Mouse (Mus musculus): Measurements from ENCODE around the gene Olfr48. TPM values are rescaled to one million over a fixed set of nuclear protein-coding genes. Genes with fewer than 3 reads are reported as not detected.

Gene Olfr48
- not detected in 2 replicates for polyA plus RNA-seq (2011; ENCODE audit: insufficient read depth, insufficient read length, low read depth, missing spikeins)

DNA sequence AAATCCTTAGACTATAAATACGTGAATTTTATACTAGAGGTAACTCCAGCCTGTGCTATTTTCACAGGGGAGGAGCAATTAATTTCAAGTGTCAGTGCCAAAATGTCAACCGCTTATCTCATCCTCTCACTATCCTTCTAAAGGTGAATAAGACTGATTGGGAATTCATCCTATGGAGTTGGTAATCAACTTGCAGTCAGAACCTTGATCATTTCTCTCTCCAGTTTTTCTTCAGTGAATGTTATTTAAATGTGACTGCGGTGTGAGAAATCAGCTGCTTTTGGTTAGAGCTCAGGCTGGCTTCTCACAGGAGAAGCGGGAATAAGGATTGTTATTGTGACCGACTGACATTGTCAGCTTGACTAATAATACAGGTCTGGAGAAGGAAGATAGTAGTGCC, at the start of gene Olfr48:
Gene Olfr48 (minus strand): TSS at position 101 of the 400 bp plus-strand sequence.
- no peak within 1 kb of the TSS for H3K27ac ChIP-seq (ENCODE audit: insufficient read depth, low read length)
- no peaks in the 10 kb centered on the region for H3K27me3 ChIP-seq (ENCODE audit: control insufficient read depth, insufficient read depth, low read length, poor library complexity, severe bottlenecking)
- H3K4me1 ChIP-seq (ENCODE audit: control insufficient read depth, insufficient read depth, low read length) = no peaks in the 10 kb centered on the region
- no peak for TF ChIP-seq CTCF (IDR thresholded peaks at IDR 0.05; ENCODE audit: low read depth, low read length)
- no peak for TF ChIP-seq EP300 (IDR thresholded peaks at IDR 0.05; ENCODE audit: insufficient read depth, low read depth, low read length)
- TF ChIP-seq POLR2A (IDR thresholded peaks at IDR 0.05; ENCODE audit: insufficient read depth, low read length) = no peak
- no peaks in the 10 kb centered on the region for H3K9me3 ChIP-seq (replicated peaks; ENCODE audit: control insufficient read depth, insufficient read depth, low read length, poor library complexity, severe bottlenecking)
- H3K36me3 ChIP-seq (ENCODE audit: control insufficient read depth, insufficient read depth, low read length, poor library complexity, severe bottlenecking) = no peaks in the 10 kb centered on the region
- H3K9ac ChIP-seq (ENCODE audit: low read depth, poor library complexity, severe bottlenecking) = no peak within 1 kb of the TSS
- no peak within 1 kb of the TSS for H3K4me3 ChIP-seq (ENCODE audit: low read depth, low read length)

DNA sequence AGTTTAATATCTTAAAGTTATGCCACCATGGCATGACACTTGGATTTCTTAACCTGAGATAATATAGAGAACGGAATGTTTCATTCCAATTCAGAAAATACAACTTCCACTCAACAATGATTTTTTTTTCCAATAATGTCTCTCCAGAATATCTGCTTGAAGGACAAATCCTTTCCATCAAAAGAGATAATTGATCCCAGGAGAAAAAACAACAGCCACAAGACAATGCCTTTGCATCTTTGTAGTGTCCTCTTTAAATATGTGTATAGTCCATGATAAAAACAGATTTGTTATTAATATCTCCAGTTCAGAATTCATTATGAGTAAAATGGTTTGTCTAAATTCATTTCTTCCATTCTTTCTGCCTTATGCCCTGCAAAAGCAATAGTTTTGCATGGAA, 30.1 kb upstream of the Olfr48 start, which contains the start of gene Olfr1257:
Gene Olfr1257 (plus strand): TSS at position 301 of the 400 bp plus-strand sequence.
- H3K27ac ChIP-seq (ENCODE audit: insufficient read depth, low read length) = no peak within 1 kb of the TSS
- no peak for TF ChIP-seq POLR2A (IDR thresholded peaks at IDR 0.05; ENCODE audit: insufficient read depth, low read length)
- TF ChIP-seq CTCF (IDR thresholded peaks at IDR 0.05; ENCODE audit: low read depth, low read length) = no peak
- no peak for TF ChIP-seq EP300 (IDR thresholded peaks at IDR 0.05; ENCODE audit: insufficient read depth, low read depth, low read length)
- H3K4me1 ChIP-seq (ENCODE audit: control insufficient read depth, insufficient read depth, low read length) = no peaks in the 10 kb centered on the region
- H3K36me3 ChIP-seq (ENCODE audit: control insufficient read depth, insufficient read depth, low read length, poor library complexity, severe bottlenecking) = no peaks in the 10 kb centered on the region
- H3K9me3 ChIP-seq (replicated peaks; ENCODE audit: control insufficient read depth, insufficient read depth, low read length, poor library complexity, severe bottlenecking) = peaks cover 2% of the 10 kb centered on the region
- no peak within 1 kb of the TSS for H3K4me3 ChIP-seq (ENCODE audit: low read depth, low read length)
- H3K9ac ChIP-seq (ENCODE audit: low read depth, poor library complexity, severe bottlenecking) = no peak within 1 kb of the TSS
- H3K27me3 ChIP-seq (ENCODE audit: control insufficient read depth, insufficient read depth, low read length, poor library complexity, severe bottlenecking) = no peaks in the 10 kb centered on the region

DNA sequence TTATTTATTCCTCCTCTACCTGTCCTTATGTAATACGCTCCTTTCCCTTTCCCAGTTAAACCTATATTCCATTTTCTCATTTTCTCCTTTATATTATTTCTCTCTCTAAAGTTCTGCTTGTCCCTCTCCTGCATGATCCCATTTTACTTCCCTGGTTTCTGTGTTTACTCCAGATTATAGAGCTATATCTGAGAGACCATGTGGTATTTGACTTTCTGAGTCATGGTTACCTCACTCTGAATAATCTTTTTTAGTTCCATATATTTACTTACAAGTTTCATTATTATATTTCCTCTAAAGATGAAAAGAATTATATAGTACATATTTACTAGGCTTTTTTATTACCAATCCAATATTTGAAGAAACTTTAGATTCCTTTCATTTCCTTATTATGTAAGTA, 1.2 kb upstream of the Olfr48 start:
- H3K4me3 ChIP-seq (ENCODE audit: low read depth, low read length) = no peak overlapping the region
- TF ChIP-seq EP300 (IDR thresholded peaks at IDR 0.05; ENCODE audit: insufficient read depth, low read depth, low read length) (no peak), POLR2A (IDR thresholded peaks at IDR 0.05; ENCODE audit: insufficient read depth, low read length) (no peak), CTCF (IDR thresholded peaks at IDR 0.05; ENCODE audit: low read depth, low read length) (no peak)
- no peaks in the 10 kb centered on the region for H3K9me3 ChIP-seq (replicated peaks; ENCODE audit: control insufficient read depth, insufficient read depth, low read length, poor library complexity, severe bottlenecking)
- no peaks in the 10 kb centered on the region for H3K36me3 ChIP-seq (ENCODE audit: control insufficient read depth, insufficient read depth, low read length, poor library complexity, severe bottlenecking)
- no peak overlapping the region for H3K27ac ChIP-seq (ENCODE audit: insufficient read depth, low read length)
- no peak overlapping the region for H3K9ac ChIP-seq (ENCODE audit: low read depth, poor library complexity, severe bottlenecking)
- no peaks in the 10 kb centered on the region for H3K4me1 ChIP-seq (ENCODE audit: control insufficient read depth, insufficient read depth, low read length)
- H3K27me3 ChIP-seq (ENCODE audit: control insufficient read depth, insufficient read depth, low read length, poor library complexity, severe bottlenecking) = no peaks in the 10 kb centered on the region

DNA sequence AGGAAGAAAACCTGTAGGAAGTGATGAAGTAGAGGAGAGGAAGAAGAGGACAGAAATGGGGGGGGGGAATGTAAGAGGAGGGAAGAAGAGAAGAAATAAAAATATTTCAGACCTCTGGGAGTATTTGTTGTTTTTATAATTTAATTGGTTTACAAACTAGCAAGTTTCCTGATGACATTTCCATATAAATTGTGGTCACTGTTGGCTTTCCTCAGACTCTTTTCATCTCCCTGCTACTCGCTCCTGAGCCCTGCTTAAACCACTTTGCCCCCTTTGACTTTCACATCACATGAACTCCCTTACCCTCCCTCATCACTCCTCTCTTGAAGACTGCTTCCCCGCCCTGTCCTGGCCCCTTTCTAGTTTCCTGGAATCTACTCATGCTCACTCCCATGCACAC, 6.5 kb downstream of the Olfr48 start, which contains the start of gene Olfr1256:
Gene Olfr1256 (minus strand): TSS at position 101 of the 400 bp plus-strand sequence.
- no peak within 1 kb of the TSS for H3K4me3 ChIP-seq (ENCODE audit: low read depth, low read length)
- H3K4me1 ChIP-seq (ENCODE audit: control insufficient read depth, insufficient read depth, low read length) = no peaks in the 10 kb centered on the region
- H3K27ac ChIP-seq (ENCODE audit: insufficient read depth, low read length) = no peak within 1 kb of the TSS
- no peaks in the 10 kb centered on the region for H3K9me3 ChIP-seq (replicated peaks; ENCODE audit: control insufficient read depth, insufficient read depth, low read length, poor library complexity, severe bottlenecking)
- TF ChIP-seq POLR2A (IDR thresholded peaks at IDR 0.05; ENCODE audit: insufficient read depth, low read length) = no peak
- no peak for TF ChIP-seq EP300 (IDR thresholded peaks at IDR 0.05; ENCODE audit: insufficient read depth, low read depth, low read length)
- TF ChIP-seq CTCF (IDR thresholded peaks at IDR 0.05; ENCODE audit: low read depth, low read length) = no peak
- H3K9ac ChIP-seq (ENCODE audit: low read depth, poor library complexity, severe bottlenecking) = no peak within 1 kb of the TSS
- H3K36me3 ChIP-seq (ENCODE audit: control insufficient read depth, insufficient read depth, low read length, poor library complexity, severe bottlenecking) = no peaks in the 10 kb centered on the region
- no peaks in the 10 kb centered on the region for H3K27me3 ChIP-seq (ENCODE audit: control insufficient read depth, insufficient read depth, low read length, poor library complexity, severe bottlenecking)

DNA sequence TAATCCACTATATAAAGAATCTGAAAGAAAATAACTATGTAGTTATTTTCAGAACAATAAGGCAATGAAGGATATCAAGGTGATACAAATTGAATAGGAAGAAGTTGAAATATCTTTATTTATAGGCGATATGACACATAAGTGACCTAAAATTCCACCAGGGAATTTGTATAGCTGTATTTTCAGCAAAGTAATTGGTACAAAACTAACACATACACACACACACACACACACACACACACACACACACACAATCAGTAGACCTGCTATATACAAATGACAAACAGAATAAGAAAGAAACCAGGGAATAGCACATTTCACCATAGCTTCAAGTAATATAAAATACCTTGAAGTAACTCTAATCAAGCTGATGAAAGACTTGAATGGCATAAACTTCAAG, 27.8 kb downstream of the Olfr48 start:
- H3K27ac ChIP-seq (ENCODE audit: insufficient read depth, low read length) = no peak overlapping the region

DNA sequence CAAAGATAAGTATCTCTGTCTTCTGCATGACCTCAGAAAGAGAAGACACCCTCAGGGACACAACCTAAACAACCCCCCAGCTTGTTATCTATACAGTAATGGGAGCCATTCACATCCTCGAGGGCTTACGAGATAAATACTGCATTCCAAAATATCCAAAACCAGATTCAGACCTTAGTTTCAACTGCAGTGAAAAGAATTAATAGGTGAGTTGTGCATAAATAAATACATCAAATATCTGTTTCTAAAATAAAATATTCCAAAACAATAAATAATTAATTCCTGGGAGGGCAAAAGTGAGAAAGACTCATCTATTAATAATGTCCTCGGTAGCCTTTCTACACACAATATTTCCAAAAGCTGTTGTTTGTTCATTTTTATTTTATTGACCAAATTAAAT, 36.3 kb downstream of the Olfr48 start, which contains the start of gene Olfr1255:
Gene Olfr1255 (plus strand): TSS at position 301 of the 400 bp plus-strand sequence.
- H3K27me3 ChIP-seq (ENCODE audit: control insufficient read depth, insufficient read depth, low read length, poor library complexity, severe bottlenecking) = no peaks in the 10 kb centered on the region
- H3K4me1 ChIP-seq (ENCODE audit: control insufficient read depth, insufficient read depth, low read length) = no peaks in the 10 kb centered on the region
- no peaks in the 10 kb centered on the region for H3K9me3 ChIP-seq (replicated peaks; ENCODE audit: control insufficient read depth, insufficient read depth, low read length, poor library complexity, severe bottlenecking)
- no peaks in the 10 kb centered on the region for H3K36me3 ChIP-seq (ENCODE audit: control insufficient read depth, insufficient read depth, low read length, poor library complexity, severe bottlenecking)
- no peak within 1 kb of the TSS for H3K27ac ChIP-seq (ENCODE audit: insufficient read depth, low read length)
- TF ChIP-seq EP300 (IDR thresholded peaks at IDR 0.05; ENCODE audit: insufficient read depth, low read depth, low read length) (no peak), POLR2A (IDR thresholded peaks at IDR 0.05; ENCODE audit: insufficient read depth, low read length) (no peak), CTCF (IDR thresholded peaks at IDR 0.05; ENCODE audit: low read depth, low read length) (no peak)
- no peak within 1 kb of the TSS for H3K9ac ChIP-seq (ENCODE audit: low read depth, poor library complexity, severe bottlenecking)
- no peak within 1 kb of the TSS for H3K4me3 ChIP-seq (ENCODE audit: low read depth, low read length)

More for the DNA sequence above, 27.8 kb downstream of the Olfr48 start:
- TF ChIP-seq EP300 (IDR thresholded peaks at IDR 0.05; ENCODE audit: insufficient read depth, low read depth, low read length) = no peak
- no peak for TF ChIP-seq POLR2A (IDR thresholded peaks at IDR 0.05; ENCODE audit: insufficient read depth, low read length)
- no peak for TF ChIP-seq CTCF (IDR thresholded peaks at IDR 0.05; ENCODE audit: low read depth, low read length)
- no peaks in the 10 kb centered on the region for H3K27me3 ChIP-seq (ENCODE audit: control insufficient read depth, insufficient read depth, low read length, poor library complexity, severe bottlenecking)
- no peaks in the 10 kb centered on the region for H3K4me1 ChIP-seq (ENCODE audit: control insufficient read depth, insufficient read depth, low read length)
- H3K36me3 ChIP-seq (ENCODE audit: control insufficient read depth, insufficient read depth, low read length, poor library complexity, severe bottlenecking) = no peaks in the 10 kb centered on the region
- H3K9me3 ChIP-seq (replicated peaks; ENCODE audit: control insufficient read depth, insufficient read depth, low read length, poor library complexity, severe bottlenecking) = no peaks in the 10 kb centered on the region
- H3K4me3 ChIP-seq (ENCODE audit: low read depth, low read length) = no peak overlapping the region
- no peak overlapping the region for H3K9ac ChIP-seq (ENCODE audit: low read depth, poor library complexity, severe bottlenecking)
